Mouse (Mus musculus) left cerebral cortex, adult 18-20 months (tissue): Measurements from ENCODE around the gene Crybb1. TPM values are rescaled to one million over a fixed set of nuclear protein-coding genes. Genes with fewer than 3 reads are reported as not detected.

Experiments used
- DNase-seq, 2 experiments: peaks; one replicate each; pipeline ENCODE4 v3.0.0; 2021 to 2022; ENCODE audit warnings: low spot score in 2 of 2, mixed read lengths in 1 of 2
- total RNA-seq, 2 experiments: library from RNA; stranded (reverse); gene quantifications; 2 replicates each; pipeline ENCODE4 v1.2.3; 2021

Gene Crybb1
- total RNA-seq, 2 experiments from 2014 or later, result 5.9 to 8.5 TPM

- no peak for DNase-seq
These were observed 28.1 kb downstream of the Crybb1 start for GRCm38 (mm10) chr5:112283543-112284202.

DNA sequence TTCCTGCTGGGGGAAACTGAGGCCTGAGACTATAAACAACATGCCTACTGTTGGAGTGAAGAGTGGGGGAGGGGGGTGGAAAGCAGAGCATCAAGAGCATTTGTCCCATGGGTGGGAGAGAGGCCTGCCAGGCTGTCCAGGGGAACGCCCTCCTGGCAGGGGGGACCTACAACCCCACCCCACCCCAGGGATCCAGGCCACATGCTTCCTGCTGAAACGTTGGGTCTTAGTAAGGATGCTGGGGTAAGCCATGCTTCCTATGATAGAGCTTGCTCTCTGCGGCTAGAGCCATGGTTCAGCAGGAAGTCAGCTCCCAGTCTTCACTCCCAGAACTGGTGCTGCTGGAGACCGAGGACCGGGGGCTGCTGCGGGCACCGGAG is 28.6 kb downstream of the Crybb1 start:
- no peak for DNase-seq

- DNase-seq, result no peak
These were observed 30.0 kb downstream of the Crybb1 start for GRCm38 (mm10) chr5:112285548-112286085.

GRCm38 (mm10) chr5:112286608-112286983 is 31.0 kb downstream of the Crybb1 start:
- DNase-seq, result no peak

GRCm38 (mm10) chr5:112286984-112287641 is 31.5 kb downstream of the Crybb1 start:
- DNase-seq, result no peak

GRCm38 (mm10) chr5:112287652-112288051 is 32.0 kb downstream of the Crybb1 start:
- no peak for DNase-seq

DNA sequence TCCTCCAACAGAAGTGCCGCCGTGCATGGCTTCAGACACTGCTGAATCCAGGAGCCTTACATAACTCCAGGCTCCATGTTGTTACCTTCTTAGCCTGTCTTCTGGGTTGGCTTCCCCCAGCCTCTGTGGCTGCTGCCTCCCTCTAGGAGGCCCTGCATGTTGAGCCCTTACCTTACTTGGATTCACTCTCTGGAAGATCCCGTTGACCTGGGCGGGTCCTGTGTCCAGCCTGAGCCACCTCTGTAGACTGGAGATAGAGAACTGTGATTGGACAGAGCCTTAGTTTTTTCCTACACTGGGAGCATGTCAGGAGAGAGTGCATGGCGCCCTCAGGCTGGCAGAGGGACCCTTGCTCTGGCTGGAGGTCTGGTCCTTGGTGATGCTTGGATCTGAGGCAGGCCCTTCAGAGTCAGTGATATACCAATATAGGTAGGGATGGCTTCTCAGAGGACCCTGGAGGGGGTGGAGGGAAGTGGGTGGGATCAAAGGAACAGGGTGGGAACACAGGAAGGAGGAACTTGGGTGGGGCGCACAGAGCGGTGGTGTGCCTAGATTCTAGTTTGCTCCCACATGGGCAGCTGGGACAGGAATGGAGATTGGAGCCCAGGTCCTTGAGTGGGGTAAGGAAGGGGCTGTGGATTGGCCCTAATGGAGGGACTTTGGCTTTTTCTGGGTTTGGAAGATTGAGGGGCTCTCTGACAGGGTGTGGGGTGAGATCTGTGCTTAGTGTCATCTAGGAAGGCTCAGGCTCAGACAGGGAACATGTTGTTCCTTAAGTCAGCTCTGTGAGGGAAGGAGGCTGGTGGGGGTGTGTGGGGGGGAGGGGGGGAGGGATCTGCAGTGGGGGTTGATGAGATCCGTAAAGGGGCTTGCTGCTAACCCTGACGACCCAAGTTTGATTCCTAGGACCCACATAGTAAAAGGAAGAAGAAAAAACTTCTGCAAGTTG is 32.9 kb downstream of the Crybb1 start:
- no peak for DNase-seq

- DNase-seq, result no peak
These were observed 33.6 kb downstream of the Crybb1 start for GRCm38 (mm10) chr5:112289236-112289635.

GRCm38 (mm10) chr5:112289819-112290535 is 34.4 kb downstream of the Crybb1 start:
- no peak for DNase-seq

GRCm38 (mm10) chr5:112290536-112290880 is 34.9 kb downstream of the Crybb1 start:
- no peak for DNase-seq

DNA sequence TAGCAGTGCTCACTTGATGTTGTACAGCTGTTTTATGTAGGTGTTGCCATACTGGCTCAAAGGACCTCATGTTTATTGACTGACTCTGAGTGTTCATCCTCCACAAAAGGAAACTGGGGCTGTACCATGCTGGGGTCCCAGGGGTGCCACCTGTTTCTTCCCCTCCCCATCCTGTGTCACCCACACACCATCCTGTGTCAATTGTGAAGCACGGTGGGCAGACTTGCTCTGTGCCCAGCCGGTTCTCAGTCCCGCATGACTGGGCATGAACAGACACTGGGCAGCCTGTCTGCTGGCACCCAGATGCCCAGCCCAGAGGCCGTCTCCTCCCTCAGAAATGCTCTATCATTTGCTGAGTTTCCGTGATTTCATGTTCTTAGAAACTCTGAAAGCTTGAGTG is 36.3 kb downstream of the Crybb1 start:
- DNase-seq, result no peak

- no peak for DNase-seq
These were observed 36.8 kb downstream of the Crybb1 start for GRCm38 (mm10) chr5:112292343-112292980.

DNA sequence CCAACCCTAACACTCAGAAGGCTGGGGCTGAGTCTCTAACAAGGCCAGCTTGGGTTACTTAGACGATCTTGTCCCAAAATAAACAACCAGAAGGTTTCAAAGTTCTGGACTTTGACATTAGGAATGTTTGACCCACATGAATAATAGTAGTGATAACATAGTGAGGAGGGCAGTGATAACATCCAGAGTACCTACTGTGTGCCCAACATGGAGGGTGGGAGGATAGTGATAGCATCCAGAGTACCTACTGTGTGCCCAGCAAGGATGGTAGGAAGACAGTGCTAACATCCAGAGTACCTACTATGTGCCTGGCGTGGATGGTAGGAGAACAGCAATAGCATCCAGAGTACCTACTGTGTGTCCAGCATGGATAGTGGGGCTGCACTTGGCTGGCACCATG is 38.2 kb downstream of the Crybb1 start:
- no peak for DNase-seq

- DNase-seq, result no peak
These were observed 39.1 kb downstream of the Crybb1 start for GRCm38 (mm10) chr5:112294696-112295095.

- DNase-seq, result no peak
These were observed 39.5 kb downstream of the Crybb1 start for GRCm38 (mm10) chr5:112295162-112295561.

- DNase-seq, result no peak
These were observed 39.9 kb downstream of the Crybb1 start for GRCm38 (mm10) chr5:112295564-112295963.

GRCm38 (mm10) chr5:112296404-112297181 is 41.0 kb downstream of the Crybb1 start:
- no peak for DNase-seq

- no peak for DNase-seq
These were observed 41.6 kb downstream of the Crybb1 start for GRCm38 (mm10) chr5:112297257-112297656.

DNA sequence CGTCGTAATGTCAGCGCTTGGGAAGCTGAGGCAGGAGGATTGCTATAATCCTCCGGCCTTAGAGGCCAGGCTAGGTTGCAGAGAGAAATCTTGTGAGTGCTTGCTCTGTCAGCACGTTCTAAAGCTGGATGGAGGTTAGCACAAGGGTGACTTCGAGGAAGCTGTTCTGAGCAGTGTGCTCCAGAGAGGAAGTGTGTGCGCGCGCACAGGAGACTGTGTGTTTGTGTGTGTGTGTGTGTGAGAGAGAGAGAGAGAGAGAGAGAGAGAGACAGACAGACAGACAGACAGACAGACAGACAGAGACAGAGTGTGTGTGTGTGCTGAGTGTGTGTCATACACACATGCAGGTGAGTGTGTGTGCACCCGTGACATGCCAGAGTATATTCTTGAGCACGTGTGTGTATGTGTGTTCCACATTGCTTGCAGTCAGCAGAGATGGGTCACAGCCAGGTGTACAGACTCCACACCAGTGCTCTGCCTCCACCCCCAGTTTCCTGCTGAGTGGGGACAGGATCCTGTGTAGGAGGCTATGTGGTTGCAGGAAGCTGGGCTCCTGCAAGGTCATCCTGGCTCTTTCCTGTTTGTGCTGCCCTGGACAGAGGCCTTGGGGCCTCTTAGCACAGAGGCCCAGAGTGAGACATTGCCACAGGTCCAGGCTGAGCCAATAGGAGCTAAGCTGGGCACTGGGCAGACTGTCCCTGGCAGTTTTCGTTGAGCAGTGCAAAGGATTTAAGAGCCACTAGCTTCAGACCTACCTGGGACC is 42.8 kb downstream of the Crybb1 start:
- DNase-seq, result no peak
